Mouse (Mus musculus): Measurements from ENCODE around the gene Nin.

Nin gene

GRCm38 (mm10) chr12:70119552-70119951, 6.0 kb upstream of the Nin start:
- DNase-seq (ENCODE audit: low spot score), result no peak

GRCm38 (mm10) chr12:70118721-70119345, 5.3 kb upstream of the Nin start:
- DNase-seq (ENCODE audit: low spot score), result no peak

- no peak for DNase-seq (ENCODE audit: low spot score)
These were observed 3.6 kb upstream of the Nin start for GRCm38 (mm10) chr12:70117146-70117545.

- DNase-seq (ENCODE audit: low spot score), result no peak
These were observed 1.5 kb downstream of the Nin start for GRCm38 (mm10) chr12:70112090-70112383.

GRCm38 (mm10) chr12:70111367-70112089, 2.0 kb downstream of the Nin start:
- DNase-seq (ENCODE audit: low spot score), result peak; percentile 65

GRCm38 (mm10) chr12:70111117-70111366, 2.5 kb downstream of the Nin start:
- peak; percentile 18 for DNase-seq (ENCODE audit: low spot score)

- no peak for DNase-seq (ENCODE audit: low spot score)
These were observed 3.0 kb downstream of the Nin start for GRCm38 (mm10) chr12:70110375-70111116.

- DNase-seq (ENCODE audit: low spot score), result no peak
These were observed 3.6 kb downstream of the Nin start for GRCm38 (mm10) chr12:70109921-70110320.

- DNase-seq (ENCODE audit: low spot score), result no peak
These were observed 5.4 kb downstream of the Nin start for GRCm38 (mm10) chr12:70108104-70108503.

GRCm38 (mm10) chr12:70106508-70106907, 7.0 kb downstream of the Nin start:
- DNase-seq (ENCODE audit: low spot score), result no peak

- DNase-seq (ENCODE audit: low spot score), result no peak
These were observed 7.6 kb downstream of the Nin start for GRCm38 (mm10) chr12:70105885-70106284.

- no peak for DNase-seq (ENCODE audit: low spot score)
These were observed 8.6 kb downstream of the Nin start for GRCm38 (mm10) chr12:70104776-70105420.

- no peak for DNase-seq (ENCODE audit: low spot score)
These were observed 9.3 kb downstream of the Nin start for GRCm38 (mm10) chr12:70104199-70104598.

- DNase-seq (ENCODE audit: low spot score), result no peak
These were observed 10.3 kb downstream of the Nin start for GRCm38 (mm10) chr12:70103257-70103656.

GRCm38 (mm10) chr12:70102426-70102825, 11.1 kb downstream of the Nin start:
- DNase-seq (ENCODE audit: low spot score), result no peak

- DNase-seq (ENCODE audit: low spot score), result no peak
These were observed 11.7 kb downstream of the Nin start for GRCm38 (mm10) chr12:70101823-70102222.

GRCm38 (mm10) chr12:70097901-70098300, 15.6 kb downstream of the Nin start:
- no peak for DNase-seq (ENCODE audit: low spot score)

GRCm38 (mm10) chr12:70097316-70097715, 16.2 kb downstream of the Nin start:
- no peak for DNase-seq (ENCODE audit: low spot score)

- no peak for DNase-seq (ENCODE audit: low spot score)
These were observed 20.1 kb downstream of the Nin start for GRCm38 (mm10) chr12:70093266-70093893.

GRCm38 (mm10) chr12:70088297-70088696, 25.2 kb downstream of the Nin start:
- no peak for DNase-seq (ENCODE audit: low spot score)

- DNase-seq (ENCODE audit: low spot score), result no peak
These were observed 28.2 kb downstream of the Nin start for GRCm38 (mm10) chr12:70085351-70085750.

- DNase-seq (ENCODE audit: low spot score), result no peak
These were observed 29.3 kb downstream of the Nin start for GRCm38 (mm10) chr12:70084198-70084597.

GRCm38 (mm10) chr12:70083737-70084136, 29.8 kb downstream of the Nin start:
- DNase-seq (ENCODE audit: low spot score), result no peak
